Comparison of ENCODE assay signal across 16 mouse cellular contexts in genomic region chr2:109733201-109734039, GRCm38 (mm10). TPM values are rescaled to one million over a fixed set of nuclear protein-coding genes. Genes with fewer than 3 reads are reported as not detected.
DNase-seq lines count a peak whose midpoint lies in the region; ATAC-seq and TF ChIP-seq lines count a peak whose summit lies in the region.
"Had no signal": no experiment of that assay in that cellular context is flagged by ENCODE, and none has a peak within 500 bp of the region (broad histone marks: within the 10 kb centered on the region; RNA-seq: fewer than 3 reads in every experiment).

No protein-coding gene starts in this region.

- no peak overlapping the region for H3K4me3 ChIP-seq in kidney, embryonic 15.5 days (replicated peaks)
- no peak overlapping the region for H3K4me3 ChIP-seq in stomach, embryonic 14.5 days (ENCODE audit: low read depth, low read length)
- H3K4me3 ChIP-seq in stomach, postnatal 0 days (ENCODE audit: low read depth, low read length): no peak overlapping the region
- peak overlapping the region; percentile 24; the same call in 1 of the 2 replicates for H3K4me3 ChIP-seq in limb, embryonic 10.5 days
- H3K4me3 ChIP-seq: forebrain, embryonic 10.5 days had no signal

- no peak for TF ChIP-seq CTCF in stomach, postnatal 0 days (IDR thresholded peaks at IDR 0.05; ENCODE audit: low read depth)

- H3K4me2 ChIP-seq in kidney, embryonic 15.5 days: peak overlapping the region; percentile 24
- H3K4me2 ChIP-seq in stomach, embryonic 14.5 days (replicated peaks; ENCODE audit: low read depth, low read length): peak overlapping the region; percentile 10
- H3K4me2 ChIP-seq in stomach, postnatal 0 days (replicated peaks; ENCODE audit: low read depth): no peak overlapping the region
- H3K4me2 ChIP-seq: hindbrain, embryonic 14.5 days had no signal

- H3K27me3 ChIP-seq in kidney, embryonic 15.5 days: no peaks in the 10 kb centered on the region
- no peaks in the 10 kb centered on the region for H3K27me3 ChIP-seq in stomach, embryonic 14.5 days (ENCODE audit: control insufficient read depth, insufficient read depth, low read length)
- H3K27me3 ChIP-seq in stomach, postnatal 0 days (ENCODE audit: control insufficient read depth, insufficient read depth, low read length): no peaks in the 10 kb centered on the region
- no peaks in the 10 kb centered on the region for H3K27me3 ChIP-seq in limb, embryonic 10.5 days (ENCODE audit: low read depth, poor library complexity, severe bottlenecking)
- H3K27me3 ChIP-seq: Patski had no signal

- no peak overlapping the region for H3K9ac ChIP-seq in kidney, embryonic 15.5 days
- no peak overlapping the region for H3K9ac ChIP-seq in stomach, embryonic 14.5 days (replicated peaks; ENCODE audit: low read depth, low read length)
- no peak overlapping the region for H3K9ac ChIP-seq in stomach, postnatal 0 days (ENCODE audit: low read length)
- H3K9ac ChIP-seq: hindbrain, embryonic 14.5 days had no signal

- H3K4me1 ChIP-seq in kidney, embryonic 15.5 days: peaks cover 14% of the 10 kb centered on the region; the same call in 1 of the 2 replicates
- H3K4me1 ChIP-seq in stomach, embryonic 14.5 days (ENCODE audit: control insufficient read depth, insufficient read depth, low read length): 0 out of 2 replicates have a peak, but pooled peaks cover 5% of the 10 kb centered on the region
- no peaks in the 10 kb centered on the region for H3K4me1 ChIP-seq in stomach, postnatal 0 days (replicated peaks; ENCODE audit: control insufficient read depth, insufficient read depth)
- H3K4me1 ChIP-seq in limb, embryonic 10.5 days: peaks cover 25% of the 10 kb centered on the region

- H3K36me3 ChIP-seq in kidney, embryonic 15.5 days: no peaks in the 10 kb centered on the region
- no peaks in the 10 kb centered on the region for H3K36me3 ChIP-seq in stomach, embryonic 14.5 days (ENCODE audit: control insufficient read depth, insufficient read depth, low read length)
- H3K36me3 ChIP-seq in stomach, postnatal 0 days (ENCODE audit: control insufficient read depth, insufficient read depth, low read length): no peaks in the 10 kb centered on the region
- H3K36me3 ChIP-seq in limb, embryonic 10.5 days: no peaks in the 10 kb centered on the region
- H3K36me3 ChIP-seq: forebrain, embryonic 10.5 days had no signal

- WGBS in kidney, embryonic 15.5 days: 35% methylated on average over 9 of the region's 9 CpGs
- WGBS in stomach, embryonic 14.5 days: 44% methylated on average over 9 of the region's 9 CpGs
- WGBS in stomach, postnatal 0 days: 35% methylated on average over 9 of the region's 9 CpGs
- 39% methylated on average over 9 of the region's 9 CpGs for WGBS in limb, embryonic 10.5 days

- H3K27ac ChIP-seq in kidney, embryonic 15.5 days: no peak overlapping the region
- H3K27ac ChIP-seq in stomach, embryonic 14.5 days (ENCODE audit: low read length): no peak overlapping the region
- no peak overlapping the region for H3K27ac ChIP-seq in stomach, postnatal 0 days (replicated peaks)
- H3K27ac ChIP-seq in limb, embryonic 10.5 days: 0 out of 2 replicates have a peak overlapping the region, but pooled peaks have one; percentile 25
- H3K27ac ChIP-seq: forebrain, embryonic 10.5 days; hindbrain, embryonic 14.5 days had no signal

- 0 out of 2 replicates have a peak, but pooled peaks have one; percentile 34 for ATAC-seq in kidney, embryonic 15.5 days (replicated peaks; ENCODE audit: low FRiP score)
- ATAC-seq in stomach, embryonic 14.5 days (ENCODE audit: insufficient number of reproducible peaks, insufficient read depth, low FRiP score, low read depth): peak; percentile 51; the same call in 1 of the 2 replicates
- ATAC-seq in stomach, postnatal 0 days (ENCODE audit: low FRiP score, low TSS enrichment): no peak

- H3K9me3 ChIP-seq in kidney, embryonic 15.5 days (replicated peaks): no peaks in the 10 kb centered on the region
- H3K9me3 ChIP-seq in stomach, embryonic 14.5 days (ENCODE audit: control insufficient read depth, low read depth, low read length): no peaks in the 10 kb centered on the region
- H3K9me3 ChIP-seq in stomach, postnatal 0 days (ENCODE audit: control insufficient read depth, low read length): no peaks in the 10 kb centered on the region
- H3K9me3 ChIP-seq in limb, embryonic 10.5 days (replicated peaks): no peaks in the 10 kb centered on the region
- H3K9me3 ChIP-seq: forebrain, embryonic 10.5 days had no signal

- TF ChIP-seq EP300 in stomach, postnatal 0 days (optimal IDR thresholded peaks at IDR 0.05): no peak

- DNase-seq in kidney, postnatal 36 days: no peak
- no peak for DNase-seq in stomach, postnatal 0 days (ENCODE audit: low spot score)
- DNase-seq in limb, embryonic 10.5 days (ENCODE audit: low spot score): no peak
- DNase-seq in layer of hippocampus, postnatal 25 days (ENCODE audit: extremely low spot score in 1 of 2, low spot score in 1 of 2): no peak
- DNase-seq in gastrocnemius, postnatal 25 days: no peak
- DNase-seq: cerebellum, adult 9-10 months; gastrocnemius, postnatal 14 days; heart, postnatal 14 days; left cerebral cortex, postnatal 4 days; lung, adult 18-20 months; thymus, adult 2 months had no signal

RNA-seq across cellular contexts. Expression of gene Bdnf, which starts 58.9 kb away (rescaled TPM):
- 0.81 and 1.1 TPM in 2 replicates for polyA plus RNA-seq in kidney, embryonic 15.5 days (2015; fragmentation: Nextera tagmentation; extraction: Ambion mirVana)
- polyA plus RNA-seq in stomach, embryonic 14.5 days (2014; fragmentation: Nextera tagmentation; extraction: Ambion mirVana): 3.1 and 3.2 TPM in 2 replicates
- 2.0 and 2.1 TPM in 2 replicates for polyA plus RNA-seq in stomach, postnatal 0 days (2015; fragmentation: Nextera tagmentation; extraction: Ambion mirVana)
- polyA plus RNA-seq in limb, embryonic 10.5 days (2016; fragmentation: Nextera tagmentation; extraction: Ambion mirVana): 2.4 and 5.3 TPM in 2 replicates
- 10 to 100 TPM; 29.1 to 35.6 TPM for total RNA-seq in layer of hippocampus, postnatal 25 days (2021)
- under 1 TPM; 0.64 to 0.86 TPM for total RNA-seq in gastrocnemius, postnatal 25 days (2021)
